Mouse (Mus musculus) thymus, postnatal 0 days (tissue): ENCODE results near the gene Fkbp15. TPM values are rescaled to one million over a fixed set of nuclear protein-coding genes. Genes with fewer than 3 reads are reported as not detected.

ENCODE experiments used
- polyA plus RNA-seq: library from polyadenylated mRNA; unstranded; fragments of >200 nt; fragmentation: Nextera tagmentation; extraction: Ambion mirVana; gene quantifications from 2 replicates; pipeline ENCODE4 v1.2.1, GENCODE M21; 2015

The Fkbp15 gene
- polyA plus RNA-seq, 1 experiment from 2014 or later = 30.5 TPM

Other genes starting within 250 kb of the Fkbp15 start
- not detected in 2 replicates for gene Mup21, start 209.7 kb downstream of the Fkbp15 start, polyA plus RNA-seq
- 0.59 and 0.68 TPM in 2 replicates for gene Zfp37, start 129.5 kb downstream of the Fkbp15 start, polyA plus RNA-seq
- gene Slc31a2, start 98.0 kb downstream of the Fkbp15 start, polyA plus RNA-seq = 9.5 and 10.7 TPM in 2 replicates
- 20.1 and 20.2 TPM in 2 replicates for gene Slc31a1, start 179 bp upstream of the Fkbp15 start, polyA plus RNA-seq
- gene Cdc26, start 48.1 kb upstream of the Fkbp15 start, polyA plus RNA-seq = 169 and 172 TPM in 2 replicates
- 20.9 and 22.7 TPM in 2 replicates for gene Prpf4, start 48.2 kb upstream of the Fkbp15 start, polyA plus RNA-seq
- gene Rnf183, start 74.7 kb upstream of the Fkbp15 start, polyA plus RNA-seq = 1.7 and 2.0 TPM in 2 replicates
- 3.8 and 4.0 TPM in 2 replicates for gene Wdr31, start 110.3 kb upstream of the Fkbp15 start, polyA plus RNA-seq
- 10.6 TPM in 2 replicates for gene Bspry, start 119.5 kb upstream of the Fkbp15 start, polyA plus RNA-seq
- 7.0 and 7.5 TPM in 2 replicates for gene Hdhd3, start 142.9 kb upstream of the Fkbp15 start, polyA plus RNA-seq
- gene Alad, start 159.4 kb upstream of the Fkbp15 start, polyA plus RNA-seq = 52.8 and 54.4 TPM in 2 replicates
- 55.2 and 62.3 TPM in 2 replicates for gene Pole3, start 164.5 kb upstream of the Fkbp15 start, polyA plus RNA-seq
- gene 4933430I17Rik, start 164.8 kb upstream of the Fkbp15 start, polyA plus RNA-seq = 0.32 and 0.49 TPM in 2 replicates
- 14.7 and 18.0 TPM in 2 replicates for gene Rgs3, start 199.3 kb upstream of the Fkbp15 start, polyA plus RNA-seq